ENCODE assay signal across 16 mouse cellular contexts in genomic region chr13:36448565-36448964, GRCm38 (mm10).
DNase-seq lines count a peak whose midpoint lies in the region; ATAC-seq lines count a peak whose summit lies in the region.
"Had no signal": no experiment of that assay in that cellular context is flagged by ENCODE, and none has a peak within 500 bp of the region (broad histone marks: within the 10 kb centered on the region; RNA-seq: fewer than 3 reads in every experiment).

No protein-coding gene starts in this region.

- peak; percentile 79 for ATAC-seq in CD4-positive, CD25-positive, alpha-beta regulatory T cell, adult 4 months
- ATAC-seq in activated CD4-positive, CD25-positive, alpha-beta regulatory T cell, adult 4 months, result peak; percentile 43
- ATAC-seq in megakaryocyte, adult 5-6 weeks (ENCODE audit: poor library complexity, severe bottlenecking), result 0 out of 2 replicates have a peak, but pooled peaks have one; percentile 40
- ATAC-seq: forebrain, embryonic 15.5 days; intestine, embryonic 15.5 days had no signal

- peak; percentile 39 for DNase-seq in CD4-positive helper T cell, adult 2 months (ENCODE audit: low read depth, low spot score)
- no peak for DNase-seq in kidney, postnatal 36 days
- DNase-seq in cerebellum, adult 11 months, result no peak
- no peak for DNase-seq in adrenal gland, postnatal 10 days
- DNase-seq: B cell, adult 2 months; cerebellum, adult 18-20 months; cerebellum, adult 9-11 months; cerebellum, postnatal 36 days; heart, adult 11 months; heart, postnatal 36 days; kidney, adult 18-20 months had no signal
